Mouse (Mus musculus): ENCODE measurements at regions not wholly inside any gene's neighbourhood (a gene's known extent, or its start where the extent isn't known, plus 50 kb on each side); places are given as distances from the start of the nearest gene placed in this dataset.

DNA sequence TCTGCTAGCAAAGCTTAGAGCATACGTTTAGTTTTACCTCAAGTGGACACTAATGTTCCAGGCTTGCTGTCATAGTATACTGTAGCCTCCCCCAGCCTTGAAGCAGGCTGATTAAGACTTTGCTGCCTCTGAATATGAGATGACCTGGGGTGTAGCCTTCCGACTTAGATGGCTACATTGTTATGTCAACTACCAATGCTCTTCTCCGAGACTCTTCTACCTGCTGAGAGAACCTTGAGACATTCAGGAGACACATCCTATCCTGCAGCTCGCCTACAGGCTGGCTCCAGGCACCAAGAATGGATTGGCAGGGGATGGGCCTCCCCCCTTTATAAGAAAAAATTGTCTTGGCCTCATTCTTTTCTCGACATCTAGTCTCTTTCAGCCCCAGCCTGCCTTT lies 379.0 kb upstream of the Ptger4 start:
- TF ChIP-seq CTCF (conservative IDR thresholded peaks at IDR 0.05; ENCODE audit: insufficient read depth, insufficient read length, low read depth, low read length) (no peak), POLR2A (IDR thresholded peaks at IDR 0.05; ENCODE audit: low read depth, low read length) (no peak)

All from kidney, adult 2 months (tissue).